Mouse (Mus musculus): ENCODE data around the gene Adgrb3.

Adgrb3 gene

DNA sequence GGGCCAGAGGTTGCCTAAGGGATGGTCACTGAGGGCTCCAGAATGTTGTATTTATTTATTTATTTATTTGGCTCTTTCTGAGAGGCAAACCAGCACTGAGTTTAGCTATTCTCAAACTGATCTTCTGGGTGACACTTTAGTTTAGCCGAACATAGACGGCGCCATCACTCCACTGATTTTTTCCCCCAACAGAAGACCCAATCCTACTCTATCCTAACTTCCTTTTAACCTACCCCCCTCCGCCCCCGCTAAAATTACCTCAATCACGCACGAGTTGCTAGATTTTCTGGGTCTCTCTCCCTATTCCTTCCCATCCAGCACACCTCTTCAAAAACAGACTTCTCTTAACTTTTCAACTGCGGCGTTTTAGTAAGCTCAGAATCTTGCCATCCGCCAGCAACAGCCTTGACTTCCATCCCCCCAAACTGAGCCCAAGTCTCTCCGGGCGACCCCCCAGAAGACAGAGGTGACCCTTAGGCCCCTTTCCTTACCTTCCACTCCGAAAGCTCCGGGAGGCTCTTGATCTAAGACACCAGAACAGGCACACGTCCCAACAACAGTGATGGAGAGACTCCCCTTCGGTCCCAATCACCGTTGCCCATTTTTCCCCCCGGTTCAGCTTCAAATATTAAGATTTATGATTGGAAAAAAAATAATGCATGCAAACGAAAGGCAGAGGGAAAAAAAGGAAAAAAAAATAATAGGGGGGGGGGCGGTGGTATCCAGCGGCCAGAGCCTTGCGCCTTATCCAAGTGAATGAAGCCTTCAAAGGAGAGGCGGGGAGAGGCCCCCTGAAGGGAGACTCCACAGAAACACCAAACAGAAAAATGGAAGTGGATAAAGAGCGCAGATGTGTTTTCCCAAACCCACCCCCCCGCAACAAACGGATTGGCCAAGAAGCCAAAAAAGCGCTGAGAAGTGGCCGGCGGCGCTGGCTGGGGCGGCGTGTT is at the start of gene Adgrb3:
Gene Adgrb3 (minus strand): TSS at position 737 of the 950 bp plus-strand sequence.
- in situ Hi-C loops (cut with MboI; ENCODE audit: unreplicated experiment in 2 of 2) = no loop called here

DNA sequence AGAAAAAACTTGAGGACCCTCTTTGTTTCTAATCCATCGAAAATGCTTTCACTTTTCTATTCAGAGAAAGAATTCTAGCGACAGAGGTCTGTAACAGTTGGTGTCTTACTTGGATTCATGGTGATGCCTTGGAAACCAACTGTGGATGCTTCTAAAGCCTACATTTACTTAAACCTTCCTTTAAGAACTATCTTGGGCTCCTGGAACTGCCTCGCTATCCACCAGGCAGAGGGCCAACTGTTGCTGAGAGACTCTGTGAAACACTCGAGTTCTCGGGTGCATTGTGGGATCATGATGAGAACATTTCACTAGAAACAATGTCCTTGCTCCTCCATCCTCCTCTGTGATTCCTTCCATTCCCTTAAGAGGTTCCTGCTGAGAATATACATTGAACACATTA is 48.0 kb upstream of the Adgrb3 start:
- in situ Hi-C loops (cut with MboI; ENCODE audit: unreplicated experiment in 2 of 2) = no loop called here

DNA sequence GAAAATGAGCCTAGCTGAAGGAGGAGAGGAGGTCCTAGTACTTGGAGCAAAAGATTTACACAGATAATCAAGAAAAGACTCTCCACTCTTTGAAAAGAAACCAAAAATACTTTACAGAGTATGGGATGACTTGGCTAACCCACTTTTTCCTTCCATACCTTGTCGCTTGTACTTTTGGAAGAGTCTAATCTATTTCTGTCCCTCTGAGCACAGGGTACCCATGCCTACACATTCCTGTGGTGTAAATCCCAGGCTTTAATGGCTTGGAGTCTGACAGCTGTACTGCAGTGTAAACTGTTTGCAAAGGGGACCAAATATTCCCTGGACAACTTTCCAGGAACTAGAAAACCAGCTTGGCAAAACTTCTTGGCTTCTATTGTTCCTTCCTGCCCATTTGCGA is 28.0 kb upstream of the Adgrb3 start:
- in situ Hi-C loops (cut with MboI; ENCODE audit: unreplicated experiment in 2 of 2) = no loop called here

DNA sequence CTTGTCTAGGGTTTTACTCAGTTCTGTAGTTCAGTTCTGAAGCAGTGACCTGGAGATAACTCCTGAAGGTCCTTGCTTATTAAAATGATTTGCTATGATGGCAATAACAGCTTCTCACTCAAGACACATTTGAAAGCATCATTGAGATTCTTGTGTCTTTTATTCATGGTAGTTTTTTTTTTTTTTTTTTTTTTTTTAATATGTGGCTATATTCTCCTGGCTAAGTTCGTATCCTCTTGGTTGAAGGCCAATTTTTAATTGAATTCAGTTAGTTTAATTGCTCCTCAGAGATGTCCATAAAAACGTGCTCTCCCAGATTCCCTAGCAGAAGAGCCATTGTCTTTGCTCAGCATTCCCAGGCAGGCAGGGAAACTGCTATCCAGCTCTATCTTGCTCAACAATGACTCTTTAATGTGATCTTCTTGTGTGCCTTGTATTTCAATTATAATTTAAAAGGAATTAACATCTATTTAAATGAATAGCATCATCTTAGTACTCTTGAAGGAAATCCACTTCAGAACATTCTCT is 25.0 kb upstream of the Adgrb3 start:
- in situ Hi-C loops (cut with MboI; ENCODE audit: unreplicated experiment in 2 of 2) = no loop called here

DNA sequence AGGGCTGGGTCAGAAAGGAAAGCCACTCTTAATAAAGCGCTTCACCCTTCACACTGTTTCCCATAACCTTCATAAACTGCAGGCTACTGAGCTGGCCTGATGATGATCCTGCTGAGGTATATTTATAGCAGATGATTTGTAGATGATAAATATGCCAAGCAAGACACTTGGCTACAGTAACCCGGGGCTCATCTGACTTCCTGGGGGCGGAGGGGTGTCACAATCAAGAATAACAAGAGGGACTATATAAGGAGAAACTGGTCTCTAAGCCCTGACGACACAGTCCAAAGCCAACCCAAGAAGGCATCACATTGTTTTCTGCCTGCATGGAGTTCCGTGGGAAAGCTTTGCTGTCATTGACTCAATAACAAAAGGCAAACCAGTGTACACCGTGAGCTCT is 2.8 kb upstream of the Adgrb3 start:
- in situ Hi-C loops (cut with MboI; ENCODE audit: unreplicated experiment in 2 of 2) = no loop called here

DNA sequence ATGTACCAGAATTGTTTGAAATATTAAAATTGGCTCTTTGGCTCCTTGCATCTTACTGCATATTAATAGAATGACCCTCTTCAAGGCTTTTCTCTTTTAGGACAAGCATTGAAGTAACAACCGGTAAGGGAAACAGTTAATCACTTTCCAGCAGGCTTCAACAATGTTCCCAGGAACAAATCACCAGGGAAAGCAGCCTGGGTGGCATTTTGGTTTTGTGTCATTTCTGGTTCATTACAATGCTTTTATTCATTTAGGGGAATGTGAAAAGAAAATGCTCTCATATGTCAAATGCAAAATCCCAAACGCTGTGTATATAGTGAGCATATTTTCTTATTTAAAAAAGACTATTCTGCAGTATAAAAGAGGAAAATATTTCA is 2.0 kb upstream of the Adgrb3 start:
- in situ Hi-C loops (cut with MboI; ENCODE audit: unreplicated experiment in 2 of 2) = no loop called here

DNA sequence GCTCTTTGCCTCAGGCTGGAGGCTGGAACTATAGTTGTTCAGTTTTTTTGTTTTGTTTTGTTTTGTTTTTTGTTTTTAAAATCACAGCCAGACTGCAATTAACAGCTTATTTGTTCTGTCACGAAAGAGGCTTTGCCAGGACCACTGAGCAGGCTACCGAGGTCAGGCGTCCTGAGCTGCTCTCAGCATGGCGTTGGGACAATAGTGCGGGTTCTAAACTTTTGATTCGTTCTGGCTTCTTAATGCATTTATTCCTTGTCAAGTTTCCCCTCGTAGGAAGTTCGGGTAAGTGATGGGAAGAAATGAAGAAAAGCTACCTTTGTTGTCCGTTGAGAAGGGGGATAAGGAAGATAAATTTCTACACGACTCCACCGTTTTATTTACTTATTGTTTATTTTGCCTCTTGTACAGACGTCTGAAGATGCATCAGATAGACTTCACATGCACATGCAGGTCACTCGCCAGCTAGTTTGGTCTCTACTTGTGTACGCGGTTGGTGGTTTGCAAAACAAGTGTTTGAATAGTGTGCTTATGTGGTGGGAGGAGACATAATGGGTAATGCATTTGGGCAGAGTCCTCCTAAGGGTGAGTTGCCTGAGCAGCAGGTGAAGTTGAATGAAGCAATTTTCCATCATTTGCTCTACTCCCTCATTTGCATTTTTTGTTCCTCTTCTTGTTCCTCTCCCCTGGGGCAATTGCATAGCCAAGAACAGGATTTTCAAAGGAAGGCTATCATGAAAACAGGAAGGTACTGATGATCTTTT is 1.4 kb upstream of the Adgrb3 start:
- in situ Hi-C loops (cut with MboI; ENCODE audit: unreplicated experiment in 2 of 2) = no loop called here

DNA sequence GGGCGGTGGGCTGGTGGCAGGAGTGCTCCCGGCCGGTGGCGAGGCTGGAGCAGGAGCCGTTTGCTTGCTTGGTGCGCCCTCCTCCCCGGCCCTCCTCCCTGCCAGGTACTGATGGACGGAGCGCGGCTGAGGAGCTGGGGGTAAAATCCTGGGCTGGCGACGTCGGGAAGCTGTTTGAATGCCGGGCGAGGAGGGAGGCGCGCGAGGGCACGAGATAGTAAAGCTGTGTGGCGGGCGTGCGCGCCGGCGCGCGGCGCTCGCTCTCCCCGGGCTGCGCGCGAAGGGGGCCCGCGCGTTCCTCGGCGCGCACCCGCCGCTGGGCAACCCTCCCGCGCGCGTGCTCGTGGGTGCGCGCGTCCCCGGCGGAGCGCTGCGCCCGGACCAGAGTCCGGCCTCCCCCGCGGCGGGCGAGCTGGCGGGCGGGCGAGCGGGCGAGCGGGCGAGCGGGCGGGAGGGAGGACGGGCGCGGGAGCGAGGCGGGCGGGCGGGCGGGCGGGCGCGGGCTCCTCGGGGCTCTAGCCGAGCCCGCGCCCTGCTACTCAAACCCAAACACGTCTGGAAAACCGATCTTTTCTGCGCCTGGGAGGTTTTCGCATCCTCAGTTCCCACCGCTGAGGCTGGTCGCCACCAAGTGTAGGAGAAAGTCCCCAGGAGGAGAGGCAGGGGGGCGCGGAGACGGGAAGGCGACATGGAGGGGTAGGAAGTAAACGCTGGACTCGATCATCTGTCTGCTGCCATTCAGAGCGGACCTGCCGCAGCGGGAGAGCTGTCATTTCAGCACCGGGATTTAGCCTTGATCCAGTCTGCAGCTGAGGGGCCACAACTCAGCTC is 629 bp upstream of the Adgrb3 start:
- in situ Hi-C loops (cut with MboI; ENCODE audit: unreplicated experiment in 2 of 2) = no loop called here

DNA sequence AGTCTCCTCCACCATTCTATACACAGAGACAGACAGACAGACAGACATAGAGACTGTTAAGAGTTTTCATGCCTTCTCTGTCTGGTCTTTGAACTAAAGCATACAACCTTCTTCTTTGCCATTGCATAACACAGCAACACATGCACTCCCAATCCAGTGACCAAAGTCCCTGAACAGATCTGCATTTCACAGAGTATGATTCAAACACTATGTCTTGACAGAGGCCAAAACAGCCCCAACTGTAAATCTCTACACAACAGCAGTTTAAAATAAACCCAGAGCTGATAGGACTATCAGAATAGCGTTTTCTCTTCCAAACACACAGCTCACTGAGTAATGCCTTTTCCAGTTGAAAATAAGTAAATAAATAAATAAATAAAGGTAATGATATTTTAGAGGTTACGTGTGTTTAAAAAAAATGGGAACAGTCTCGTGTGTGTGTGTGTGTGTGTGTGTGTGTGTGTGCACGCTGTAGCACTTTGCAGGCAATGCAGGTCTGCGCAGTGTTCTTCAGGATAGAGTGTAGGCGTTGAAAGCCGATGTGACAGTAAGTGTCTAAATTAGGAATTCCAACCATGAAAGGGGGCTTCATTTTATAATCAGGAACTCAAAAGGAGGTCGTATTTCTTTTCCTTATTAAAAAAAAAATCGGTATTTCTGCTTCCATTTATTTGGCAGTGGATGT is 1.3 kb downstream of the Adgrb3 start:
- in situ Hi-C loops (cut with MboI; ENCODE audit: unreplicated experiment in 2 of 2) = no loop called here

DNA sequence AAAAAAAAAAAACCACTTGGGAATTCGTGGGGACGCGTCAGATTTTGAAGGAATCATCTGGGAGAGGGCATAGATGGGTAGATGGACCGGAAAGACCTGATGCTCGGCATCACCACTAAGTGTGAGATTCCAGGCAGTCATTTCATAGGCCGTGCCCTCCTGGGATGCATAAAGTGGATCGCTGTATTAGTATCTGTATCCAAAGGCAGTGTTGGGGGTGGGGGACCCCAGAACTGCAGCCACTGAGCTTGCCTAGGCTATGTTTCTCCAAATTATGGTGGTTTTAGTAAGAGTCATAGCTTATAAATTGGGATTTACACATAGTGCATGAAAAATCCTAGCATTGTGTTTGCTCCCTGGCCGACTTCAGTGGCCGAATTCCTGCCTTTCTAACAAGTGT is 2.1 kb downstream of the Adgrb3 start:
- in situ Hi-C loops (cut with MboI; ENCODE audit: unreplicated experiment in 2 of 2) = no loop called here

DNA sequence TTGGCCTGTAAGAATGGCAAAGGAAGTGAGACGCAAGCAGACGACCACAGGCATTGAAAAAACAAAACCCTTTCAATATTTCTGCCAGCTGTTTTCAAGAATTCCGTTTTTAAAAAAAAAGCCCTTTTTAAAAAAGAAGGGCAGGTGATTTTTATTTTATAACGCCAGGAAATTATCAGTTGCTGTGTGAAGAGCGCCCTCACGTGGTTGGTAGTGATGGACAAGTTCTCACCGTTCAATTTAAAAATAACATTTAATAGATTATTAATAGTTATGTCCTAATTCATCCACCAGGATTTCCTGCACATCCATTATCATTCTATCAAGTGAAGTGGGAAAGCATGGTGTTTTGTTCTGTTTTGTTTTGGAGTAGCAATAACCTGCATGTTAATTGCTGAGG is 2.7 kb downstream of the Adgrb3 start:
- in situ Hi-C loops (cut with MboI; ENCODE audit: unreplicated experiment in 2 of 2) = no loop called here

DNA sequence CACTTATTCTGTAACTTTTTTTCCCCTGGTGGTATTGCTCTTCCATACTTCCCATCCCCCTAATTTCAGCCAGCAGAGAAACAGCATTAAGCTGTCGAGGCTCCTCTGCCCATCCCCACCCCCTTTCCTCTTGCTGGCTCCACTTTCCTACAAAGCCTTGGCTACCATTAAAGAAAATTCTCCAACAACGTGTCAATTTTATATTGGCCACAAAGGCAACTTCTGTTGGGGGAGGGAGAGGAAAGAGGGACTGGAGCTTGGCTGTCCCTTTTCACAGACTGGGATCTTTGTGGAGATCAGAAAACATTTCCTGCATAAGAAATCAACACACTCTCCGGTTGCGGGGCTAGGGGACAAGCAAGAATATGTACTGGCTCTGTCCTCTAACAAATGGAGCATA is 4.9 kb downstream of the Adgrb3 start:
- in situ Hi-C loops (cut with MboI; ENCODE audit: unreplicated experiment in 2 of 2) = no loop called here

DNA sequence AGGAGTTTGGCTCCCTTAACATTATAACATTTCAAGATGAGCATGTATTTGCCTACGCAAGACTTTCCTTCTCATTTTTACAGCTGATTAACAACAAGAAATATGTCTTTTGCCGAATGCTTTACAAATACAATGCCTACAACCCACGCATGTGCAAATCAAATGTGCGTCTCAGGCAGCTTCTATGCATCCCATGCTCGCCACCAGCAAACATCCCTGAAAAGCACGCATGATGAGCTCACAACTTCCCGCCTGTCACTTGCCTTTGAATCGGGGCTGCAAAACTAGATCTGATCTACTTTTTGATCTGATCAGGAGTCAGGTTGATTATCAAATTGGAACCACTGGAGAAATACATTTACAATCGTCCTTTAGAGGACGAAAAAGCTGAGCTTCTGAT is 5.5 kb downstream of the Adgrb3 start:
- in situ Hi-C loops (cut with MboI; ENCODE audit: unreplicated experiment in 2 of 2) = no loop called here

DNA sequence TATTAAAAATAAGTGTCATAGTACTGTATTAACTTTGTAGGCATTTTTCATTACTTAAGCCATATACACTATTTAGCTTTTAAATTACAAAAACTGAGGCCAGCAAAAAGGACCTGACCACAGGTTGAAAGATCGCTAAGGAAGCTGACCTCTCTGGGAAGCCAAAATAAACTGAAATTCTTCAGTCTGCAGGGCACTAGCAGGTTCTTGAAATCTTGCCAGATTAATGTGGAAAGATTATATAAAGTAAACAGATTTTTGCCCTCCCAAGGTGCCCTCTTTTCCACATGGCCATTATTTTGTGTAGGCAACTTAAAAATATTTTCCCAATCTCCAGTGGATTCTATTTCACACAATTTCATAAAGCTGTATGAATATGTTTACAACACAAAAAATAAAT is 14.0 kb downstream of the Adgrb3 start:
- in situ Hi-C loops (cut with MboI; ENCODE audit: unreplicated experiment in 2 of 2) = no loop called here

DNA sequence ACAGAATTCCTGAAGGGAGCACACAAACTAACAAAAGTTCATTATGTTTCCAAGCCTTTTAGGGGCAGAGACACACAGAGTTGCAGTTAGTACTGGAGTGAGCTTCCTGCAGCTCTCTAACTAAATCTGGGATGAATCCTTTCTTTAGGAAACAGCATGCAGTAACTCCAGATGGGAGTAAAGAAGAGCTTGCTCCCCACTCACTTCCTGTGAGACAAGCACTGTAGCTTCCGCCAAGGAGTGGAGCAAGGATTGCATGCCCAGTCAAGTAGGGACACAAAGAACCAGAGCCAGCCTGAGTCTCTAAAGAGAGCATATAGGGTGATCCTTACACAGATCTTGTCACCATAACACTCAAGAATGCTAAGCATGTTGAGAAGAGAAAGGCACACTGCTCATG is 50.7 kb downstream of the Adgrb3 start:
- in situ Hi-C loops (cut with MboI; ENCODE audit: unreplicated experiment in 2 of 2) = no loop called here

DNA sequence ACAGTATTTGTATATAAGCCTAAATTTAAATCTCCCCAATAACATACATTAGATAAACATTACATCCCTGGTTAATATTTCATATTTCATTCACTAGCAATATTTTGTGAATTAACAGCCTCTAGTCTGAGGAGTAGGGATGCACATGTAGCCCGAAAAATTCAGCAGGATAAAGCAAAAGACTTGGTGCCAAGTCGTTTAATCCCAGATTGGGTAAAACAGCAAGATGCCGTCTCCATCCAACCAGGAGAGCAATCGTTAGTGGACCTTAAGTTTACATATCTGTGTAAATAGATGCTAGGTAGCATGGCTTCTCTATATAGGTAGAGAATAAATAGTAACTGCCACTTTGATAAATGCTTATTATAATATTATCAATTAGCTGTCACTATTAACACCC is 52.0 kb downstream of the Adgrb3 start:
- in situ Hi-C loops (cut with MboI; ENCODE audit: unreplicated experiment in 2 of 2) = no loop called here

DNA sequence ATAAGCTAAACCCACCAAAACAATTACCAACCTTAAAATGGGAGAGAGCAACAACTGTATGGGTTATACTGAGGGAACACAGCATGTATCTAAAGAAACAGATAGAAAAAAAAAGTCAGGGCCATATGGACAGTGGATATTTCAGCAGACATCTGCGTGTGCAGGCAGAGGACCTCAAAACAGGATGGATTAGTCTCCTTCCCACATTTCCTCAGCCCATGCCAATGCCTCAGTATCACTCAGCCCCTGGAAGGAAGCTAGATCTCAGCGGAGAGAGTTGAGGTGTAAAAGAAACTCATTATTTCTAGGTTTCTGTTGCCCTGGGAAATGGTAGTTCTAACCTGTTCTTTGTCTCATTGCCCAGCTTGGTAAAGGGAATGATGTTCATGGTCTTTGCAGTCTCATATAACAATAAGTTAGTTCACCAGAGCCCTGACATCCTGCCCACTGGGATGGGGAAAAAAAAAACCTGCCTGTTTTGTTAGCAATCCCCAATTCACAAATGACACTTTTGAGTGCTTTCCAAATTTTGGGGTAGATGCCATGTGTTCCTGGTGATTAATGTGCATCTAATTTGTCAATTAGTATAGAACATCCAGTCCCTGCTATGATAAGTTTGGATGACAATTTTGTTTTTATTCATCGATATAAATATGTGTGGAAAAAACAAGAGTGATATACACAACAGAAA is 53.9 kb downstream of the Adgrb3 start:
- in situ Hi-C loops (cut with MboI; ENCODE audit: unreplicated experiment in 2 of 2) = no loop called here

DNA sequence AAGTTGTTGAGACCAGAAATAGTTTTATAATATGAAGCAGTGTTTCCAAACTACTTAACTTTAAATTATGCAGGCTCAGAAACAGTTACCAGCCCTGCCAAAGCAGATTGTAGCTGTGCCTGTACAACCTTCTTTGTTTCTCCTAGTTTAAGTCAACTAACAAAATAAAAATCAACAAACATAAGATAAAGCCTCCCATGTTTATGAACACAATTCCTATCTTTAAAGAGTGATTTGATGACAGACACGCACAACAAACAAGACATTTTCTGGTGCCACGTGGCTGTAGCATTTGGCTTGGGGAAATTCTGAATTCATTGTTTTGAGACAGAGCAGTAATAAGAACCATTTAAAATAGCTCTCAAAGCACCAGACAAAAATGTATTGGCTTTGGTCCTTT is 60.5 kb downstream of the Adgrb3 start:
- in situ Hi-C loops (cut with MboI; ENCODE audit: unreplicated experiment in 2 of 2) = no loop called here

DNA sequence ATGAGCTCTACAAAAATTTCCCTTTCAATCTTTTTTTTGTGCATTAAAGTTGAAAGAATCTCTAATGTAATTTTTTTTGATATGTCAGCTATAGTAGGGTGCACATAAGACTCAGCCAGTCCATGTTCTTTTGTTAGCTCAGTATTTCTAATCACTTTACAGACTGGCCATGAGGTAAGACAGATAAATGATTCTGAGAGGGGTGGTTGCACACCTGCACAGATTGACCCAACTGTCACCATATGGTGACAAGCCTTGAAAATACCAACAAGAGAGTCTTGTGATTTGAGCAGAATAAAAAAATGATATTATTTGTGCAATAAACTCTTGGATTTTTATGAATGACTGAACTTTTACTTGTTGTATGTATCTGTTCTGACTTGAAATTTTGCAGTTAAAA is 74.2 kb downstream of the Adgrb3 start:
- in situ Hi-C loops (cut with MboI; ENCODE audit: unreplicated experiment in 2 of 2) = no loop called here

DNA sequence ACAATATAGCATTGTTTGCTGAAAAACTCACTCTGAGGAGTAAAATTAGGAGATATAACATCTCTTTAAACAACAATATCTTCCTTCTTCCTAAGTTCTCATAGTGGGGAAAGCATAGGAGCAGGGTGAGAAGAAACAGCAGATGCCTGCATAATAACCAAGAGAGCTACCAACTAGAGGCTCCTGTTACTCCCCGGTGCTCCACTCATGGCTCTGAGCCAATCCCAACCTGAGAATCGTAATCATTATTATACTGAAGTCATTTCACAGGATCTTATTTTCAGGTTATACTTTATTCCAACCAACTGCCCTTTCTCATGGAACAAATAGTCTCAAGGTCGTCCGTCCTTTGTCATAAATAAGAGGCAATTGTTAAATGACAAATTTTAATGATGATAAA is 75.0 kb downstream of the Adgrb3 start:
- in situ Hi-C loops (cut with MboI; ENCODE audit: unreplicated experiment in 2 of 2) = no loop called here
